Mouse (Mus musculus): ENCODE results near the gene Styk1. TPM values are rescaled to one million over a fixed set of nuclear protein-coding genes. Genes with fewer than 3 reads are reported as not detected.

Gene Styk1
- polyA plus RNA-seq, 1 experiment from 2014 or later = 8.0 TPM

DNA sequence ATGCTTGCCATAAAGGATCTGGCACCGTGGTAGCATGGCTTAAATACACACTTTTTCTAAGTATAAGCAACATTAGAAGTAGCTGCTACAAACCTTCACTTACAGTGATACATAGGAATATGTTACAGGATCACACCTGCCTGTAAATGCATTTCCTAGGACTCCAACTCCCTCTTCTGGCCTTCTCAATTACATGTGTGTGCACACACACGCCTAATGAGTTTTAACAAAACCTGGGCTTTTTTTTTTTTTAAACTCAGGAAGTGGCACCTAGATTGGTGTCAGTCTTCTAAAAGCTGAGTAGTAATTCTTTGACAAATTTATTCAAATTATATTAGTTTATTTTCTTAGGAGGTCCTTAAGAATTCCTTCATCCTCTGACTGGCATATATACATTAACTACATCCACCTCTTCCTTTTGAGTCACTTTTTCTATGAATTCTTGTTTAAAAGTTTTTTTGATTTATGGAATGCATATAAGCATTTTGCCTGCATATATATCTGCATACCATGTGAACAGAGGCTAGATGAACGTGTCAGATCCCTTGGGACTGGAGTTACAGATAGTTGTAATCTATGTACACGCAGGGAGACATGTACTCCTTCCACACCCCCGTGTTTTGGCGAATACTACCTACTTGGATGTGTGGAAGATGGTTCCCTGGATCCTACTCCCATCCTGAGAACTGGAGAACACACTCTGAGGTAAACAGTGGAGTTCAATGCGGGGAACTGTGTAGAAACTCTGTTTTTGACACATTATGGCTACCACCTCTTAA lies 9.8 kb upstream of the Styk1 start:
- ATAC-seq (ENCODE audit: insufficient read depth, low FRiP score, low read depth) = no peak
- Histone ChIP-seq H3K27me3 (replicated peaks) (no peaks in the 10 kb centered on the region), H3K4me1 (no peaks in the 10 kb centered on the region), H3K9me3 (no peaks in the 10 kb centered on the region), H3K4me3 (replicated peaks) (no peak overlapping the region), H3K27ac (no peak overlapping the region), H3K9ac (no peak overlapping the region), H3K36me3 (peaks cover 33% of the 10 kb centered on the region), H3K4me2 (no peak overlapping the region)
- WGBS = 77% methylated on average over 7 of the region's 7 CpGs

GRCm38 (mm10) chr6:131360693-131361092 lies 7.3 kb upstream of the Styk1 start:
- no peaks in the 10 kb centered on the region for H3K9me3 ChIP-seq
- H3K4me3 ChIP-seq (replicated peaks) = no peak overlapping the region
- WGBS = 69% methylated on average over 5 of the region's 5 CpGs
- H3K36me3 ChIP-seq = peaks cover 14% of the 10 kb centered on the region
- no peak overlapping the region for H3K9ac ChIP-seq
- ATAC-seq (ENCODE audit: insufficient read depth, low FRiP score, low read depth) = peak; percentile 71; the same call in 1 of the 2 replicates
- no peak overlapping the region for H3K4me2 ChIP-seq
- H3K27ac ChIP-seq = no peak overlapping the region
- H3K27me3 ChIP-seq (replicated peaks) = no peaks in the 10 kb centered on the region
- no peaks in the 10 kb centered on the region for H3K4me1 ChIP-seq

- no peak overlapping the region for H3K4me2 ChIP-seq
- H3K9ac ChIP-seq = no peak overlapping the region
- no peak for ATAC-seq (ENCODE audit: insufficient read depth, low FRiP score, low read depth)
- no peak overlapping the region for H3K27ac ChIP-seq
- WGBS = 77% methylated on average over 2 of the region's 2 CpGs
- H3K36me3 ChIP-seq = peaks cover 12% of the 10 kb centered on the region
- no peaks in the 10 kb centered on the region for H3K4me1 ChIP-seq
- H3K27me3 ChIP-seq (replicated peaks) = no peaks in the 10 kb centered on the region
- H3K9me3 ChIP-seq = no peaks in the 10 kb centered on the region
- no peak overlapping the region for H3K4me3 ChIP-seq (replicated peaks)
These were observed 6.1 kb upstream of the Styk1 start for GRCm38 (mm10) chr6:131359543-131359942.

- 36% methylated on average over 4 of the region's 4 CpGs for WGBS
These were observed 1.5 kb upstream of the Styk1 start for GRCm38 (mm10) chr6:131354913-131355312.

DNA sequence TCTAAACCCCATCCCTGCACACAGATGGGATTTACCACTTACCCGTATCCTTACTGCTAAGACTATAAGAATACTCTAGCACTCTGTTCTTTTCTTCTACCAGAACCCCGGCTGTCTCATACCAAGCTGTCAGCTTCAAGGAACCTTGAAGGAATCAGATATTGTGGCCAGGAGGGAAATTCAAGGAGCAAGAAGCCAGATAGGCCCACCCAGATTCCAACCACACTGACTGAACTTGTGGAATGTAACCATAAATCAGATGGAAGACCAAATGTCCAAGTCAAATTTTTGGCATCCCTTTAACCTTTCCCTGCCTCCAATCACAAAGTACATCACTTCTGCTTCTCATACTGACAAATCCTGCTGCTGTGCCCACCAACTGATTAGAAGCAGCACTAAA lies 6.4 kb downstream of the Styk1 start:
- Histone ChIP-seq H3K36me3 (no peaks in the 10 kb centered on the region), H3K4me2 (no peak overlapping the region), H3K27me3 (replicated peaks) (no peaks in the 10 kb centered on the region), H3K27ac (no peak overlapping the region), H3K4me1 (no peaks in the 10 kb centered on the region), H3K9me3 (no peaks in the 10 kb centered on the region), H3K9ac (no peak overlapping the region), H3K4me3 (replicated peaks) (no peak overlapping the region)
- ATAC-seq (ENCODE audit: insufficient read depth, low FRiP score, low read depth) = no peak
- 79% methylated on average over 2 of the region's 2 CpGs for WGBS

More at GRCm38 (mm10) chr6:131354913-131355312, 1.5 kb upstream of the Styk1 start:
- Histone ChIP-seq H3K4me1 (no peaks in the 10 kb centered on the region), H3K4me2 (no peak overlapping the region), H3K27ac (no peak overlapping the region), H3K27me3 (replicated peaks) (no peaks in the 10 kb centered on the region), H3K4me3 (replicated peaks) (no peak overlapping the region), H3K9me3 (no peaks in the 10 kb centered on the region), H3K36me3 (no peaks in the 10 kb centered on the region), H3K9ac (no peak overlapping the region)
- ATAC-seq (ENCODE audit: insufficient read depth, low FRiP score, low read depth) = no peak

DNA sequence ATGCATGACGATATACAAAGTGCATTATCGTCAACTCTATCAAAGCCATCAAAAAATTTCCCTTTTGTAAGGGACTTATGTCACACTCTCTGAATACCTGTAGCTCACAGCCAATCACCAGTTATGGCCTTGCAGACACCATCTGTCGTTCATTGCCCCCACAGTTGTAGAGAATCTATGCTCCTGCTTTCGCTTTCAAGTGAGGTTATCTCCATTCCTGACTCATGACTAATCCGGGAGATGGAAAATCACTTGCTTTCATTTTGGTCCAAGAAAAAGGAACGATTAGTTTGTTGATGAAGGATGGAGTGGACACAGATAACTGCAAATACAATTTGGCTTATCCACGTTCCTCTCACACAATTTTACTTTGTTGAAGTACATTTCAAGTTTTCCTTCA lies 9.1 kb downstream of the Styk1 start:
- Histone ChIP-seq H3K27me3 (replicated peaks) (no peaks in the 10 kb centered on the region), H3K9me3 (no peaks in the 10 kb centered on the region), H3K4me2 (no peak overlapping the region), H3K4me1 (no peaks in the 10 kb centered on the region), H3K36me3 (no peaks in the 10 kb centered on the region), H3K27ac (no peak overlapping the region), H3K9ac (no peak overlapping the region), H3K4me3 (replicated peaks) (no peak overlapping the region)
- no peak for ATAC-seq (ENCODE audit: insufficient read depth, low FRiP score, low read depth)
- 81% methylated on average over 7 of the region's 7 CpGs for WGBS

- no peak for ATAC-seq (ENCODE audit: insufficient read depth, low FRiP score, low read depth)
- H3K36me3 ChIP-seq = no peaks in the 10 kb centered on the region
- 45% methylated on average over 3 of the region's 3 CpGs for WGBS
- H3K27ac ChIP-seq = no peak overlapping the region
- H3K4me1 ChIP-seq = no peaks in the 10 kb centered on the region
- H3K9me3 ChIP-seq = no peaks in the 10 kb centered on the region
- H3K4me3 ChIP-seq (replicated peaks) = no peak overlapping the region
- H3K27me3 ChIP-seq (replicated peaks) = no peaks in the 10 kb centered on the region
- no peak overlapping the region for H3K4me2 ChIP-seq
- H3K9ac ChIP-seq = no peak overlapping the region
These were observed 13.3 kb downstream of the Styk1 start for GRCm38 (mm10) chr6:131340082-131340481.

GRCm38 (mm10) chr6:131339309-131339708 lies 14.1 kb downstream of the Styk1 start:
- H3K9ac ChIP-seq = no peak overlapping the region
- H3K27ac ChIP-seq = no peak overlapping the region
- H3K9me3 ChIP-seq = no peaks in the 10 kb centered on the region
- WGBS = 78% methylated on average over 3 of the region's 3 CpGs
- no peaks in the 10 kb centered on the region for H3K4me1 ChIP-seq
- H3K36me3 ChIP-seq = no peaks in the 10 kb centered on the region
- no peak for ATAC-seq (ENCODE audit: insufficient read depth, low FRiP score, low read depth)
- no peaks in the 10 kb centered on the region for H3K27me3 ChIP-seq (replicated peaks)
- H3K4me3 ChIP-seq (replicated peaks) = no peak overlapping the region
- no peak overlapping the region for H3K4me2 ChIP-seq

DNA sequence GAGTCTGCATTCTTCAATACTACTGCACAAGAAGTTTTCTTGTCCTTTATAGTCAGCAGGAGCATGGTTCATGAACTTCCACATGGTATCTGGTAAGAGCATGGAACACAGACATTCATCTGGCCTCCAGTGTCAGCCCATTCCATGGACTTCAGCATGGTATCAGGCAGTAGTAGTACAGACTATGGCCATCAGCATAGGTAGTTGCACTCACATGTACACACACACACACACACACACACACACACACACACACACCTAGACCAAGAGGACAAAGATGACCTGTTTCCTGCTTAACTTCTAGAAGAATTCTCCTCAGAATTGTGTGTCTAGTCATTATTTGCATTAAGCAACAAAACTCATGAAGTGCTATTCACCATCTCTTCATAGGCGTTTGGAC lies 14.6 kb downstream of the Styk1 start:
- Histone ChIP-seq H3K36me3 (no peaks in the 10 kb centered on the region), H3K27ac (no peak overlapping the region), H3K4me1 (no peaks in the 10 kb centered on the region), H3K9me3 (no peaks in the 10 kb centered on the region), H3K4me3 (replicated peaks) (no peak overlapping the region), H3K9ac (no peak overlapping the region), H3K27me3 (replicated peaks) (no peaks in the 10 kb centered on the region), H3K4me2 (no peak overlapping the region)
- WGBS = 69% methylated on average over 1 of the region's 1 CpGs
- no peak for ATAC-seq (ENCODE audit: insufficient read depth, low FRiP score, low read depth)

DNA sequence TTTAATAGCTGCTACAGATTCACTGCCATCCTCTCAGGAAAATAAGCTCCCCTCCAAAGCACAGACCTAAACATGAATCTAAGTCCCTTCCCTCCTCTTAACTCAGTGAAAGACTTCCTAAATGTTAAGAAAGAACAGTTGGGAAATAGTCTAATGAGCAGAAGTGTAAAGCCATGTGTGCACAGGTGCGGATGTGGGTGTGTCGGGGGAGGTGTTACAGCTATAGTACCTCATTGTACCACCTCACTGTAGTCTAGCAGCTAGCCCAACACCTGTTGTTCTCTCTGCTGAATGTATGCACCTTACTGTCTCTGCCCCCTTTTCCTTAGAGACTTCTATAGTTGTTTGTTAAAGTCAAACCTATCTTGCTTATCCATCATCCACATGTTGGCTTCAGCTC lies 26.3 kb downstream of the Styk1 start:
- no peak overlapping the region for H3K27ac ChIP-seq
- H3K27me3 ChIP-seq (replicated peaks) = no peaks in the 10 kb centered on the region
- no peaks in the 10 kb centered on the region for H3K4me1 ChIP-seq
- no peak overlapping the region for H3K9ac ChIP-seq
- WGBS = 73% methylated on average over 2 of the region's 2 CpGs
- H3K9me3 ChIP-seq = no peaks in the 10 kb centered on the region
- H3K36me3 ChIP-seq = no peaks in the 10 kb centered on the region
- ATAC-seq (ENCODE audit: insufficient read depth, low FRiP score, low read depth) = peak; percentile 50; the same call in 1 of the 2 replicates
- no peak overlapping the region for H3K4me3 ChIP-seq (replicated peaks)
- H3K4me2 ChIP-seq = no peak overlapping the region

DNA sequence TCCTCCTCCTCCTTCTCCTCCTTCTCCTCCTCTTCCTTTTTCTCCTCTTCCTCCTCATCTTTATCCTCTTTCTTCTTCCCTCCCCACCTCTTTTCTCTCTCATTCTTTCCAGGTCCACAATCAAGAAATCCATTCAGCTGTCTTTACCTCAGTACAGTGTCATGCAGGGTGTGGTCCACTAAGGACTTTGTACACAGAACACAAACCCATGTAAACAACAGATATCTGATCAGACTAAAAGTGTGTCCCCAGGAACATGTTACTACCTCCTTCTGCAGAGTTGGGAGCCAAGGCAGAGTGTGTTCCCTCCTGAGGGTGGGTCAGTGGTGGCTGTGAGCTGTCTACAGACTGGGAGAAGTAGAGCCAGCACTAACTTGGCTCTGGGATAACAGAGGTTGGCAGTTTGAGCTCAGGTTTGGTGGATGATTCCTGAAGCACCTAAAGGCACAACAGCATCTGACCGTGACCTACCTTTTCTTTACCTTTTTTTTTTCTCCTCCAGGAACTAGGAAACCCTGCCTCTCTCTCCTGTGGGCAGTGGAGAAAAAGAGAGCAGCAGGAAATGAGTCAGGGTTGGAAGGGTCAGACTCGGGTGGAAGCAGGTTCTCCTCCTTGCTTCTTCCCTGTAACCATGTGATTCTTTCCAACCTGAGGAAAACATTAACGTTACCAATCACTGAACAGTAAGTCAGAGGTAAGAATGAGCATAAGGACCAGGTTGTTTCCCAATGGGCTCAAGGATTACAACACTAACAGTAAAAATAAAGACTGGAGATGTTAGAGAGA lies 31.4 kb downstream of the Styk1 start:
- WGBS = 65% methylated on average over 3 of the region's 3 CpGs
- no peaks in the 10 kb centered on the region for H3K36me3 ChIP-seq
- H3K9me3 ChIP-seq = no peaks in the 10 kb centered on the region
- no peak overlapping the region for H3K4me2 ChIP-seq
- no peak for ATAC-seq (ENCODE audit: insufficient read depth, low FRiP score, low read depth)
- no peaks in the 10 kb centered on the region for H3K27me3 ChIP-seq (replicated peaks)
- H3K9ac ChIP-seq = no peak overlapping the region
- no peak overlapping the region for H3K4me3 ChIP-seq (replicated peaks)
- H3K27ac ChIP-seq = no peak overlapping the region
- no peaks in the 10 kb centered on the region for H3K4me1 ChIP-seq
